Mouse (Mus musculus): Measurements from ENCODE around the gene Lrrc42. TPM values are rescaled to one million over a fixed set of nuclear protein-coding genes. Genes with fewer than 3 reads are reported as not detected.
A peak's percentile ranks its signal among the peaks of the same experiment; 100 is the strongest.

The Lrrc42 gene
- total and polyA plus RNA-seq, 2 experiments, result 6.3 to 11.4 TPM

- H3K4me1 ChIP-seq (ENCODE audit: control insufficient read depth, insufficient read depth, low read length), result peaks cover 24% of the 10 kb centered on the region
- H3K36me3 ChIP-seq (ENCODE audit: control insufficient read depth, insufficient read depth, low read length), result no peaks in the 10 kb centered on the region; the same call in 1 of the 2 replicates
- H3K9ac ChIP-seq (ENCODE audit: low read depth, low read length), result peak overlapping the region; percentile 48
- H3K79me2 ChIP-seq (ENCODE audit: control insufficient read depth, insufficient read depth, low read length), result peaks cover 7% of the 10 kb centered on the region; the same call in 1 of the 2 replicates
- peak; percentile 91 for DNase-seq (ENCODE audit: extremely low read depth, low read depth, low spot score)
- TF ChIP-seq POLR2A (IDR thresholded peaks at IDR 0.05; ENCODE audit: extremely low read depth, insufficient read depth, low read length) (no peak), CTCF (IDR thresholded peaks at IDR 0.05; ENCODE audit: low read depth, low read length) (no peak)
- H3K27ac ChIP-seq (replicated peaks; ENCODE audit: insufficient read depth, low read depth, low read length), result peak overlapping the region; percentile 88
- WGBS, result 19% methylated on average over 9 of the region's 9 CpGs
- H3K27me3 ChIP-seq (ENCODE audit: control insufficient read depth, insufficient read depth, low read length), result no peaks in the 10 kb centered on the region
- no peak overlapping the region; the same call in 1 of the 2 replicates for H3K4me3 ChIP-seq (ENCODE audit: insufficient read depth, low read depth, low read length)
Observed at GRCm38 (mm10) chr4:107247110-107247509, 6.2 kb downstream of the Lrrc42 start.

DNA sequence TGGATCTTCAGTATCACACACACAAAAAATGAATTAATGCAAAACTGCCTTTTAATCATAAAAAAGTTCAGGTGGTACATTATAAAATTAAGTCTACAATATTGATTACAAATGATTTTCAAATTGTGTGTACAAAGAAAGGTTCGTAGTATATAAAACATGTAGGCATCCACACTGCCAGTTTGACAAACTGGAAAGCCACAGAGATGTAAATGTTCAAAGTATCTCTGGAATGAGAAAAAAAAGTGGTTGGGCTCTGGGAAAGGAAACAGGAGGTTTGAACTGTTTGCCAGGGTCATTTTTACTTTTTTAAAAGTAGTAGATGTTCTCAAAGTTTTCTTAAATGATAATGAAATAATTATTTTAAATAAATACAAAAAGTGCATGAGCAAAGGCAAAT lies 7.3 kb downstream of the Lrrc42 start:
- Histone ChIP-seq H3K27ac (replicated peaks; ENCODE audit: insufficient read depth, low read depth, low read length) (no peak overlapping the region), H3K36me3 (ENCODE audit: control insufficient read depth, insufficient read depth, low read length) (no peaks in the 10 kb centered on the region; the same call in 1 of the 2 replicates), H3K9ac (ENCODE audit: low read depth, low read length) (no peak overlapping the region), H3K4me1 (ENCODE audit: control insufficient read depth, insufficient read depth, low read length) (peaks cover 22% of the 10 kb centered on the region), H3K27me3 (ENCODE audit: control insufficient read depth, insufficient read depth, low read length) (no peaks in the 10 kb centered on the region), H3K79me2 (ENCODE audit: control insufficient read depth, insufficient read depth, low read length) (peaks cover 7% of the 10 kb centered on the region; the same call in 1 of the 2 replicates), H3K4me3 (ENCODE audit: insufficient read depth, low read depth, low read length) (no peak overlapping the region)
- no peak for DNase-seq (ENCODE audit: extremely low read depth, low read depth, low spot score)
- TF ChIP-seq CTCF (IDR thresholded peaks at IDR 0.05; ENCODE audit: low read depth, low read length), result no peak
- TF ChIP-seq POLR2A (IDR thresholded peaks at IDR 0.05; ENCODE audit: extremely low read depth, insufficient read depth, low read length), result no peak
- WGBS, result 13% methylated on average over 1 of the region's 1 CpGs

GRCm38 (mm10) chr4:107245368-107245767 lies 8.0 kb downstream of the Lrrc42 start:
- H3K9ac ChIP-seq (ENCODE audit: low read depth, low read length), result no peak overlapping the region
- no peak overlapping the region for H3K4me3 ChIP-seq (ENCODE audit: insufficient read depth, low read depth, low read length)
- WGBS, result 6% methylated on average over 2 of the region's 2 CpGs
- peak overlapping the region; percentile 54 for H3K27ac ChIP-seq (replicated peaks; ENCODE audit: insufficient read depth, low read depth, low read length)
- TF ChIP-seq CTCF (IDR thresholded peaks at IDR 0.05; ENCODE audit: low read depth, low read length), result no peak
- no peak for TF ChIP-seq POLR2A (IDR thresholded peaks at IDR 0.05; ENCODE audit: extremely low read depth, insufficient read depth, low read length)
- peaks cover 7% of the 10 kb centered on the region; the same call in 1 of the 2 replicates for H3K79me2 ChIP-seq (ENCODE audit: control insufficient read depth, insufficient read depth, low read length)
- H3K27me3 ChIP-seq (ENCODE audit: control insufficient read depth, insufficient read depth, low read length), result no peaks in the 10 kb centered on the region
- peaks cover 22% of the 10 kb centered on the region for H3K4me1 ChIP-seq (ENCODE audit: control insufficient read depth, insufficient read depth, low read length)
- H3K36me3 ChIP-seq (ENCODE audit: control insufficient read depth, insufficient read depth, low read length), result peaks cover 5% of the 10 kb centered on the region; the same call in 1 of the 2 replicates
- peak; percentile 84 for DNase-seq (ENCODE audit: extremely low read depth, low read depth, low spot score)

GRCm38 (mm10) chr4:107243365-107244333 lies 9.7 kb downstream of the Lrrc42 start:
- 78% methylated on average over 6 of the region's 6 CpGs for WGBS
- TF ChIP-seq POLR2A (IDR thresholded peaks at IDR 0.05; ENCODE audit: extremely low read depth, insufficient read depth, low read length), result no peak
- no peak for TF ChIP-seq CTCF (IDR thresholded peaks at IDR 0.05; ENCODE audit: low read depth, low read length)
- H3K79me2 ChIP-seq (ENCODE audit: control insufficient read depth, insufficient read depth, low read length), result no peaks in the 10 kb centered on the region

DNA sequence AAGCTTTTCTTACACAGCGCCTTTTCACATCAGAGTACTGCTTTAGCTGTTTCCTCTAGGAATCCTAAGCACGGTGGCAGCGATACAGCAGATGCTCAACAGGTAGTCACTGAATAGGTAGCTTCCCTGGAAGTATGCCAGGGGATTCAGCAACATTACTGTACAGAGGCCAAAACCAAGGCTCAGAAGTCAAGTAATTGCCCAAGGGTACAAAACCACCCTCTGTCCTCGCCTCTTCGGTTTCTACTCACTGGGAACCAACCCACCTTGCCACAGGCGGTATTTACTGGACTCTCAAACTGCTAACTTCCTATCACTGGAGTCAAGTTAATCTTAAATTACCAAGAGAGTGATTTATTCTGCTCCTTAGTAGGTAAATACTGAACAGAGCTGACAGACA lies 13.1 kb downstream of the Lrrc42 start:
- Histone ChIP-seq H3K36me3 (ENCODE audit: control insufficient read depth, insufficient read depth, low read length) (peaks cover 30% of the 10 kb centered on the region), H3K27ac (replicated peaks; ENCODE audit: insufficient read depth, low read depth, low read length) (no peak overlapping the region), H3K27me3 (ENCODE audit: control insufficient read depth, insufficient read depth, low read length) (no peaks in the 10 kb centered on the region), H3K4me1 (ENCODE audit: control insufficient read depth, insufficient read depth, low read length) (peaks cover 3% of the 10 kb centered on the region), H3K9ac (ENCODE audit: low read depth, low read length) (no peak overlapping the region), H3K4me3 (ENCODE audit: insufficient read depth, low read depth, low read length) (no peak overlapping the region), H3K79me2 (ENCODE audit: control insufficient read depth, insufficient read depth, low read length) (no peaks in the 10 kb centered on the region)
- no peak for TF ChIP-seq CTCF (IDR thresholded peaks at IDR 0.05; ENCODE audit: low read depth, low read length)
- 65% methylated on average over 6 of the region's 6 CpGs for WGBS
- peak; percentile 48 for DNase-seq (ENCODE audit: extremely low read depth, low read depth, low spot score)

More at GRCm38 (mm10) chr4:107243365-107244333, 9.7 kb downstream of the Lrrc42 start:
- peaks cover 16% of the 10 kb centered on the region for H3K4me1 ChIP-seq (ENCODE audit: control insufficient read depth, insufficient read depth, low read length)
- no peak overlapping the region for H3K4me3 ChIP-seq (ENCODE audit: insufficient read depth, low read depth, low read length)
- H3K27ac ChIP-seq (replicated peaks; ENCODE audit: insufficient read depth, low read depth, low read length), result no peak overlapping the region
- no peak for DNase-seq (ENCODE audit: extremely low read depth, low read depth, low spot score)
- peaks cover 15% of the 10 kb centered on the region; the same call in 1 of the 2 replicates for H3K36me3 ChIP-seq (ENCODE audit: control insufficient read depth, insufficient read depth, low read length)
- no peaks in the 10 kb centered on the region for H3K27me3 ChIP-seq (ENCODE audit: control insufficient read depth, insufficient read depth, low read length)
- no peak overlapping the region for H3K9ac ChIP-seq (ENCODE audit: low read depth, low read length)
